Mouse (Mus musculus) forelimb bud, embryonic 11.5 days (tissue): ENCODE results near the gene Dntt.
A peak's percentile ranks its signal among the peaks of the same experiment; 100 is the strongest.

Source experiments
- DNase-seq: peaks from one replicate; pipeline ENCODE4 v3.0.0-alpha.2; 2012; ENCODE audit warnings: low read depth, low spot score

Dntt gene

GRCm38 (mm10) chr19:41053530-41053929 is 24.5 kb downstream of the Dntt start:
- no peak for DNase-seq

GRCm38 (mm10) chr19:41054702-41055101 is 25.6 kb downstream of the Dntt start:
- no peak for DNase-seq

- DNase-seq = peak; percentile 92
Measured at GRCm38 (mm10) chr19:41071500-41071899, 42.4 kb downstream of the Dntt start.

GRCm38 (mm10) chr19:41073746-41074455 is 44.8 kb downstream of the Dntt start:
- DNase-seq = no peak

- DNase-seq = no peak
Measured at GRCm38 (mm10) chr19:41076906-41077305, 47.8 kb downstream of the Dntt start, which contains the start of gene Opalin. Gene Opalin, minus strand, starts transcription at chr19:41077113.

GRCm38 (mm10) chr19:41081589-41081988 is 52.5 kb downstream of the Dntt start:
- DNase-seq = no peak

- DNase-seq = no peak
Measured at GRCm38 (mm10) chr19:41083646-41084045, 54.6 kb downstream of the Dntt start.

- no peak for DNase-seq
Measured at GRCm38 (mm10) chr19:41086289-41086688, 57.2 kb downstream of the Dntt start.

GRCm38 (mm10) chr19:41086700-41087099 is 57.6 kb downstream of the Dntt start:
- peak; percentile 76 for DNase-seq

- no peak for DNase-seq
Measured at GRCm38 (mm10) chr19:41087901-41088300, 58.8 kb downstream of the Dntt start.

- no peak for DNase-seq
Measured at GRCm38 (mm10) chr19:41088491-41088890, 59.4 kb downstream of the Dntt start.

- DNase-seq = peak; percentile 74
Measured at GRCm38 (mm10) chr19:41089833-41090232, 60.8 kb downstream of the Dntt start.

- no peak for DNase-seq
Measured at GRCm38 (mm10) chr19:41091901-41092300, 62.8 kb downstream of the Dntt start.

- DNase-seq = no peak
Measured at GRCm38 (mm10) chr19:41097038-41097437, 68.0 kb downstream of the Dntt start.

GRCm38 (mm10) chr19:41100863-41101262 is 71.8 kb downstream of the Dntt start:
- DNase-seq = no peak

- no peak for DNase-seq
Measured at GRCm38 (mm10) chr19:41101390-41101789, 72.3 kb downstream of the Dntt start.

GRCm38 (mm10) chr19:41104922-41105321 is 75.8 kb downstream of the Dntt start:
- DNase-seq = peak; percentile 62

GRCm38 (mm10) chr19:41107530-41107929 is 78.5 kb downstream of the Dntt start:
- no peak for DNase-seq

GRCm38 (mm10) chr19:41108666-41109065 is 79.6 kb downstream of the Dntt start:
- DNase-seq = no peak
